Mouse (Mus musculus): ENCODE results near the gene Brsk1. TPM values are rescaled to one million over a fixed set of nuclear protein-coding genes. Genes with fewer than 3 reads are reported as not detected.

The Brsk1 gene
- total RNA-seq, 1 experiment, result 20.7 TPM

- Histone ChIP-seq H3K4me3 (ENCODE audit: insufficient read depth in 1 of 2, low read depth in 1 of 2, low read length in 2 of 2, poor library complexity in 1 of 2, severe bottlenecking in 1 of 2) (peak overlapping the region; percentile 53 to 55), H3K4me1 (ENCODE audit: control insufficient read depth in 2 of 2, insufficient read depth in 2 of 2, low read length in 2 of 2, poor library complexity in 1 of 2) (peaks cover 15 to 17% of the 10 kb centered on the region in 2 experiments), H3K9ac (ENCODE audit: insufficient read depth, low read depth, low read length, poor library complexity, severe bottlenecking) (peak overlapping the region; percentile 77; the same call in 1 of the 2 replicates), H3K9me3 (ENCODE audit: control insufficient read depth, insufficient read depth, low read depth, low read length) (no peaks in the 10 kb centered on the region), H3K36me3 (ENCODE audit: control insufficient read depth, insufficient read depth, low read length, poor library complexity, severe bottlenecking) (peaks cover 11% of the 10 kb centered on the region), H3K27ac (ENCODE audit: insufficient read depth, low read depth, low read length, poor library complexity, severe bottlenecking) (peak overlapping the region; percentile 72; the same call in 1 of the 2 replicates)
- DNase-seq (ENCODE audit: low read depth, low spot score), result peak; percentile 66
- TF ChIP-seq HCFC1 (IDR thresholded peaks at IDR 0.05; ENCODE audit: borderline replicate concordance, insufficient read depth, low read length) (no peak), CHD2 (IDR thresholded peaks at IDR 0.05; ENCODE audit: low read depth, low read length) (no peak), ZNF384 (IDR thresholded peaks at IDR 0.05; ENCODE audit: low read depth, low read length) (no peak), ZC3H11A (IDR thresholded peaks at IDR 0.05; ENCODE audit: borderline replicate concordance, low read depth, low read length) (no peak), MAFK (IDR thresholded peaks at IDR 0.05; ENCODE audit: insufficient read depth, low read depth, low read length) (no peak)
- in situ Hi-C loops (cut with MboI; ENCODE audit: low sequenced_read_pairs in 2 of 2, unreplicated experiment in 2 of 2), result no loop called here
Measured at GRCm38 (mm10) chr7:4705098-4705497, 14.7 kb downstream of the Brsk1 start.

GRCm38 (mm10) chr7:4712594-4712993, 22.2 kb downstream of the Brsk1 start:
- Histone ChIP-seq H3K36me3 (ENCODE audit: control insufficient read depth, insufficient read depth, low read length, poor library complexity, severe bottlenecking) (peaks cover 33% of the 10 kb centered on the region), H3K27ac (ENCODE audit: insufficient read depth, low read depth, low read length, poor library complexity, severe bottlenecking) (no peak overlapping the region), H3K9me3 (ENCODE audit: control insufficient read depth, insufficient read depth, low read depth, low read length) (no peaks in the 10 kb centered on the region), H3K4me3 (ENCODE audit: insufficient read depth in 1 of 2, low read depth in 1 of 2, low read length in 2 of 2, poor library complexity in 1 of 2, severe bottlenecking in 1 of 2) (no peak overlapping the region), H3K9ac (ENCODE audit: insufficient read depth, low read depth, low read length, poor library complexity, severe bottlenecking) (no peak overlapping the region), H3K4me1 (ENCODE audit: control insufficient read depth in 2 of 2, insufficient read depth in 2 of 2, low read length in 2 of 2, poor library complexity in 1 of 2) (peaks cover 0 to 7% of the 10 kb centered on the region in 2 experiments; a peak in 2 of 4 replicates)
- no peak for TF ChIP-seq ZNF384 (IDR thresholded peaks at IDR 0.05; ENCODE audit: low read depth, low read length)
- no peak for TF ChIP-seq ZC3H11A (IDR thresholded peaks at IDR 0.05; ENCODE audit: borderline replicate concordance, low read depth, low read length)
- TF ChIP-seq HCFC1 (IDR thresholded peaks at IDR 0.05; ENCODE audit: borderline replicate concordance, insufficient read depth, low read length), result no peak
- no peak for TF ChIP-seq CHD2 (IDR thresholded peaks at IDR 0.05; ENCODE audit: low read depth, low read length)
- TF ChIP-seq MAFK (IDR thresholded peaks at IDR 0.05; ENCODE audit: insufficient read depth, low read depth, low read length), result no peak
- no peak for DNase-seq (ENCODE audit: low read depth, low spot score)
- in situ Hi-C loops (cut with MboI; ENCODE audit: low sequenced_read_pairs in 2 of 2, unreplicated experiment in 2 of 2), result no loop called here

- Histone ChIP-seq H3K36me3 (ENCODE audit: control insufficient read depth, insufficient read depth, low read length, poor library complexity, severe bottlenecking) (peaks cover 15% of the 10 kb centered on the region; the same call in 1 of the 2 replicates), H3K4me1 (ENCODE audit: control insufficient read depth in 2 of 2, insufficient read depth in 2 of 2, low read length in 2 of 2, poor library complexity in 1 of 2) (peaks cover 0 to 7% of the 10 kb centered on the region in 2 experiments; a peak in 2 of 4 replicates)
- TF ChIP-seq HCFC1 (IDR thresholded peaks at IDR 0.05; ENCODE audit: borderline replicate concordance, insufficient read depth, low read length) (no peak), ZC3H11A (IDR thresholded peaks at IDR 0.05; ENCODE audit: borderline replicate concordance, low read depth, low read length) (no peak), CHD2 (IDR thresholded peaks at IDR 0.05; ENCODE audit: low read depth, low read length) (no peak), MAFK (IDR thresholded peaks at IDR 0.05; ENCODE audit: insufficient read depth, low read depth, low read length) (no peak), ZNF384 (IDR thresholded peaks at IDR 0.05; ENCODE audit: low read depth, low read length) (no peak)
Measured at GRCm38 (mm10) chr7:4716955-4717354, 26.6 kb downstream of the Brsk1 start.

GRCm38 (mm10) chr7:4719276-4719675, 28.9 kb downstream of the Brsk1 start:
- no peak for DNase-seq (ENCODE audit: low read depth, low spot score)
- in situ Hi-C loops (cut with MboI; ENCODE audit: low sequenced_read_pairs in 2 of 2, unreplicated experiment in 2 of 2), result no loop called here
- no peak overlapping the region for H3K27ac ChIP-seq (ENCODE audit: insufficient read depth, low read depth, low read length, poor library complexity, severe bottlenecking)
- peaks cover 8% of the 10 kb centered on the region; the same call in 1 of the 2 replicates for H3K36me3 ChIP-seq (ENCODE audit: control insufficient read depth, insufficient read depth, low read length, poor library complexity, severe bottlenecking)
- no peaks in the 10 kb centered on the region for H3K9me3 ChIP-seq (ENCODE audit: control insufficient read depth, insufficient read depth, low read depth, low read length)
- no peak overlapping the region for H3K4me3 ChIP-seq (ENCODE audit: insufficient read depth in 1 of 2, low read depth in 1 of 2, low read length in 2 of 2, poor library complexity in 1 of 2, severe bottlenecking in 1 of 2)
- peaks cover 0 to 7% of the 10 kb centered on the region in 2 experiments; a peak in 2 of 4 replicates for H3K4me1 ChIP-seq (ENCODE audit: control insufficient read depth in 2 of 2, insufficient read depth in 2 of 2, low read length in 2 of 2, poor library complexity in 1 of 2)
- no peak overlapping the region for H3K9ac ChIP-seq (ENCODE audit: insufficient read depth, low read depth, low read length, poor library complexity, severe bottlenecking)
- no peak for TF ChIP-seq ZC3H11A (IDR thresholded peaks at IDR 0.05; ENCODE audit: borderline replicate concordance, low read depth, low read length)
- no peak for TF ChIP-seq MAFK (IDR thresholded peaks at IDR 0.05; ENCODE audit: insufficient read depth, low read depth, low read length)
- TF ChIP-seq CHD2 (IDR thresholded peaks at IDR 0.05; ENCODE audit: low read depth, low read length), result no peak

More at GRCm38 (mm10) chr7:4716955-4717354, 26.6 kb downstream of the Brsk1 start:
- no peaks in the 10 kb centered on the region for H3K9me3 ChIP-seq (ENCODE audit: control insufficient read depth, insufficient read depth, low read depth, low read length)
- H3K9ac ChIP-seq (ENCODE audit: insufficient read depth, low read depth, low read length, poor library complexity, severe bottlenecking), result no peak overlapping the region
- in situ Hi-C loops (cut with MboI; ENCODE audit: low sequenced_read_pairs in 2 of 2, unreplicated experiment in 2 of 2), result no loop called here
- H3K27ac ChIP-seq (ENCODE audit: insufficient read depth, low read depth, low read length, poor library complexity, severe bottlenecking), result no peak overlapping the region
- no peak for DNase-seq (ENCODE audit: low read depth, low spot score)
- H3K4me3 ChIP-seq (ENCODE audit: insufficient read depth in 1 of 2, low read depth in 1 of 2, low read length in 2 of 2, poor library complexity in 1 of 2, severe bottlenecking in 1 of 2), result no peak overlapping the region

GRCm38 (mm10) chr7:4723508-4723907, 33.1 kb downstream of the Brsk1 start:
- no peaks in the 10 kb centered on the region for H3K36me3 ChIP-seq (ENCODE audit: control insufficient read depth, insufficient read depth, low read length, poor library complexity, severe bottlenecking)
- H3K4me3 ChIP-seq (ENCODE audit: insufficient read depth in 1 of 2, low read depth in 1 of 2, low read length in 2 of 2, poor library complexity in 1 of 2, severe bottlenecking in 1 of 2), result no peak overlapping the region; a peak in 1 of 4 replicates
- DNase-seq (ENCODE audit: low read depth, low spot score), result no peak
- H3K4me1 ChIP-seq (ENCODE audit: control insufficient read depth in 2 of 2, insufficient read depth in 2 of 2, low read length in 2 of 2, poor library complexity in 1 of 2), result no peaks in the 10 kb centered on the region
- H3K9me3 ChIP-seq (ENCODE audit: control insufficient read depth, insufficient read depth, low read depth, low read length), result no peaks in the 10 kb centered on the region
- no peak overlapping the region for H3K9ac ChIP-seq (ENCODE audit: insufficient read depth, low read depth, low read length, poor library complexity, severe bottlenecking)
- TF ChIP-seq ZC3H11A (IDR thresholded peaks at IDR 0.05; ENCODE audit: borderline replicate concordance, low read depth, low read length), result no peak
- no peak for TF ChIP-seq MAFK (IDR thresholded peaks at IDR 0.05; ENCODE audit: insufficient read depth, low read depth, low read length)
- TF ChIP-seq HCFC1 (IDR thresholded peaks at IDR 0.05; ENCODE audit: borderline replicate concordance, insufficient read depth, low read length), result peak; percentile 97
- TF ChIP-seq ZNF384 (IDR thresholded peaks at IDR 0.05; ENCODE audit: low read depth, low read length), result no peak
- no peak for TF ChIP-seq CHD2 (IDR thresholded peaks at IDR 0.05; ENCODE audit: low read depth, low read length)
- H3K27ac ChIP-seq (ENCODE audit: insufficient read depth, low read depth, low read length, poor library complexity, severe bottlenecking), result no peak overlapping the region
- in situ Hi-C loops (cut with MboI; ENCODE audit: low sequenced_read_pairs in 2 of 2, unreplicated experiment in 2 of 2), result no loop called here

All from ES-E14 (cell line).